Mouse (Mus musculus) liver, postnatal 0 days (tissue): ENCODE data around the gene Samsn1.

Experiments used
- CTCF ChIP-seq: sonication (generic); IDR thresholded peaks from 2 replicates; pipeline ENCODE4 v1.5.1; 2016; ENCODE audit warnings: antibody characterized with exemption, low read depth
- EP300 ChIP-seq: IDR thresholded peaks from 2 replicates; pipeline ENCODE4 v1.6.1; 2016; ENCODE audit warnings: antibody characterized with exemption, low read depth, mild to moderate bottlenecking

GRCm38 (mm10) chr16:75933357-75933756, 88.7 kb downstream of the Samsn1 start:
- no peak for TF ChIP-seq CTCF
- TF ChIP-seq EP300, result no peak
